In the genomic region with DNA sequence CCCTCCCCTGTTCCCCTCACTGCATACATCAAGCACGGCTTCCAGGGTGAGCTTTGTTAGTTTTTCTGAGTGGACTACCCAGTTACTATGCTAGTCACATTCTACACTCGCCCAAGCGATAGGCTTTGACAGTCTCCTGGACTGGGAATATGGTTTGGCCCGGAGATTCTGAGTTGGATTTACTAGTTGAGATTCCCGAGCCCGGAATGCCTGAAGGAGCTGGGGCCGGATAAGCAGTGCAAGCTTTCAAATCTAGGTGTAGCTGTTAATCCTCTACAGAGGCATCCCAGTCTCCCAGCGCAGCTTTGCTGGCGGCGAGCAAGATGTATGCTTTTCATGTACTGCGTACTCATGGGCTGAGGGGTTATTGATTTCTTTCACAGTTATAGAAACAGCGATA, we compare ENCODE assay signal across 10 mouse cellular contexts. TPM values are rescaled to one million over a fixed set of nuclear protein-coding genes. Genes with fewer than 3 reads are reported as not detected.
DNase-seq lines count a peak whose midpoint lies in the region; ATAC-seq lines count a peak whose summit lies in the region.
"Had no signal": no experiment of that assay in that cellular context is flagged by ENCODE, and none has a peak within 500 bp of the region (broad histone marks: within the 10 kb centered on the region; RNA-seq: fewer than 3 reads in every experiment).

No protein-coding gene starts in this region.

- no peaks in the 10 kb centered on the region for H3K27me3 ChIP-seq in heart, embryonic 12.5 days (replicated peaks)
- peaks cover 12% of the 10 kb centered on the region; the same call in 1 of the 2 replicates for H3K27me3 ChIP-seq in embryonic facial prominence, embryonic 10.5 days (replicated peaks; ENCODE audit: low read depth, poor library complexity, severe bottlenecking)
- no peaks in the 10 kb centered on the region for H3K27me3 ChIP-seq in liver, embryonic 16.5 days (ENCODE audit: control insufficient read depth, insufficient read depth, low read depth, low read length)
- H3K27me3 ChIP-seq: CH12.LX had no signal

- H3K36me3 ChIP-seq in heart, embryonic 12.5 days = no peaks in the 10 kb centered on the region
- no peaks in the 10 kb centered on the region for H3K36me3 ChIP-seq in embryonic facial prominence, embryonic 10.5 days (replicated peaks)
- H3K36me3 ChIP-seq in liver, embryonic 16.5 days (ENCODE audit: control insufficient read depth, insufficient read depth) = no peaks in the 10 kb centered on the region

- peak overlapping the region; percentile 73 for H3K27ac ChIP-seq in heart, embryonic 12.5 days (ENCODE audit: poor library complexity, severe bottlenecking)
- H3K27ac ChIP-seq in embryonic facial prominence, embryonic 10.5 days (replicated peaks) = peak overlapping the region; percentile 90
- no peak overlapping the region for H3K27ac ChIP-seq in liver, embryonic 16.5 days (ENCODE audit: low read length)
- H3K27ac ChIP-seq: macrophage had no signal

- ATAC-seq in heart, embryonic 12.5 days (ENCODE audit: insufficient number of reproducible peaks, low FRiP score) = no peak; the same call in 1 of the 2 replicates
- no peak for ATAC-seq in liver, embryonic 16.5 days (ENCODE audit: low read depth)

- H3K4me2 ChIP-seq in heart, embryonic 12.5 days = peak overlapping the region; percentile 59
- peak overlapping the region; percentile 66 for H3K4me2 ChIP-seq in liver, embryonic 16.5 days (ENCODE audit: low read depth, low read length)

- no peaks in the 10 kb centered on the region for H3K9me3 ChIP-seq in heart, embryonic 12.5 days (replicated peaks)
- no peaks in the 10 kb centered on the region for H3K9me3 ChIP-seq in embryonic facial prominence, embryonic 10.5 days
- no peaks in the 10 kb centered on the region for H3K9me3 ChIP-seq in liver, embryonic 16.5 days (replicated peaks; ENCODE audit: control insufficient read depth, low read length)

- peaks cover 10% of the 10 kb centered on the region for H3K4me1 ChIP-seq in heart, embryonic 12.5 days (replicated peaks)
- H3K4me1 ChIP-seq in embryonic facial prominence, embryonic 10.5 days = peaks cover 34% of the 10 kb centered on the region
- H3K4me1 ChIP-seq in liver, embryonic 16.5 days (ENCODE audit: control insufficient read depth, low read depth, low read length) = no peaks in the 10 kb centered on the region

- H3K9ac ChIP-seq in heart, embryonic 12.5 days = peak overlapping the region; percentile 84
- no peak overlapping the region for H3K9ac ChIP-seq in liver, embryonic 16.5 days (ENCODE audit: low read depth, low read length)

- no peak for DNase-seq in heart, adult 11 months
- DNase-seq in embryonic facial prominence, embryonic 10.5 days (ENCODE audit: low spot score) = peak; percentile 71
- DNase-seq in heart, postnatal 4 days = peak; percentile 14
- peak; percentile 49 to 56 for DNase-seq in layer of hippocampus, adult 8-10 months (ENCODE audit: low spot score in 2 of 2)
- DNase-seq in ovary, postnatal 14 days (ENCODE audit: low spot score) = peak; percentile 18
- no peak for DNase-seq in B cell, adult 2 months

- peak overlapping the region; percentile 67 for H3K4me3 ChIP-seq in heart, embryonic 12.5 days
- H3K4me3 ChIP-seq in embryonic facial prominence, embryonic 10.5 days = peak overlapping the region; percentile 68
- H3K4me3 ChIP-seq in liver, embryonic 16.5 days (ENCODE audit: low read depth, low read length) = peak overlapping the region; percentile 49

- WGBS in heart, embryonic 12.5 days = under 1% methylated on average over 12 of the region's 12 CpGs
- under 1% methylated on average over 12 of the region's 12 CpGs for WGBS in embryonic facial prominence, embryonic 10.5 days
- 2% methylated on average over 12 of the region's 12 CpGs for WGBS in liver, embryonic 16.5 days (ENCODE audit: insufficient replicate concordance)

RNA-seq across cellular contexts. Expression of gene Flrt3, which starts 0.8 kb away (rescaled TPM):
- polyA plus RNA-seq in heart, embryonic 12.5 days (2016; fragmentation: Nextera tagmentation; extraction: Ambion mirVana) = 37.1 and 40.3 TPM in 2 replicates
- 57.6 and 66.9 TPM in 2 replicates for polyA plus RNA-seq in embryonic facial prominence, embryonic 10.5 days (2016; fragmentation: Nextera tagmentation; extraction: Ambion mirVana)
- 1 to 10 TPM in 1 of 2 experiments, under 1 TPM in 1; 0.86 to 1.3 TPM for total RNA-seq in heart, postnatal 4 days (2021)
- total RNA-seq in layer of hippocampus, adult 8-10 months (2022) = 10 to 100 TPM; 30.4 to 42.1 (median 36.0) TPM
- 0.65 and 0.67 TPM in 2 replicates for polyA plus RNA-seq in liver, embryonic 16.5 days (2015; fragmentation: Nextera tagmentation; extraction: Ambion mirVana)
- total RNA-seq: CH12.LX had no signal

Comparison
In these comparisons a context has a peak if more than half of its experiments do, and no peak if none do; other contexts are left out.
1. DNase-seq: peak in embryonic facial prominence, embryonic 10.5 days (single experiment), heart, postnatal 4 days (single experiment), layer of hippocampus, adult 8-10 months (2 of 2) and ovary, postnatal 14 days (single experiment); none in heart, adult 11 months (single experiment) and B cell, adult 2 months (0 of 2).
2. RNA of gene Flrt3, which starts 0.8 kb away (polyA plus RNA-seq): 57.6 to 66.9 TPM in embryonic facial prominence, embryonic 10.5 days and 37.1 to 40.3 TPM in heart, embryonic 12.5 days; 0.65 to 0.67 TPM in liver, embryonic 16.5 days; every median in the first group is over 10 times any median in the second.
3. Peak in every context shown above with its lines, with median percentiles within 50 percentile points of each other: H3K4me3 ChIP-seq.